ENCODE assay signal across 10 mouse cellular contexts in genomic region chr12:29723722-29724338, GRCm38 (mm10).
DNase-seq lines count a peak whose midpoint lies in the region; ATAC-seq and TF ChIP-seq lines count a peak whose summit lies in the region.
"Had no signal": no experiment of that assay in that cellular context is flagged by ENCODE, and none has a peak within 500 bp of the region (broad histone marks: within the 10 kb centered on the region; RNA-seq: fewer than 3 reads in every experiment).

No protein-coding gene starts in this region.

- H3K36me3 ChIP-seq in midbrain, embryonic 16.5 days (ENCODE audit: control insufficient read depth, insufficient read depth, low read length): no peaks in the 10 kb centered on the region

- no peak for TF ChIP-seq POLR2A in brain, embryonic 14.5 days (IDR thresholded peaks at IDR 0.05; ENCODE audit: borderline replicate concordance, extremely low read depth, insufficient read depth, insufficient read length, poor library complexity, severe bottlenecking)

- H3K27ac ChIP-seq in midbrain, embryonic 16.5 days (ENCODE audit: low read length): peak overlapping the region; percentile 31

- H3K9ac ChIP-seq in midbrain, embryonic 16.5 days (ENCODE audit: low read depth, low read length): no peak overlapping the region

- H3K4me1 ChIP-seq in midbrain, embryonic 16.5 days (ENCODE audit: control insufficient read depth, insufficient read depth, low read length): peaks cover 9% of the 10 kb centered on the region

- 55% methylated on average over 17 of the region's 17 CpGs for WGBS in midbrain, embryonic 16.5 days

- no peaks in the 10 kb centered on the region for H3K27me3 ChIP-seq in midbrain, embryonic 16.5 days (ENCODE audit: control insufficient read depth, insufficient read depth, low read depth, low read length)

- peak; percentile 69 for ATAC-seq in midbrain, embryonic 16.5 days
- ATAC-seq in inflammation-experienced regulatory T-cells, adult 6 months: no peak
- no peak for ATAC-seq in megakaryocyte, adult 5-6 weeks (ENCODE audit: poor library complexity, severe bottlenecking)

- peak; percentile 92 for DNase-seq in brain, embryonic 14.5 days (ENCODE audit: low read depth)
- DNase-seq in cerebellum, postnatal 14 days: peak; percentile 94
- peak; percentile 76 to 89 for DNase-seq in layer of hippocampus, adult 18-20 months (ENCODE audit: low spot score in 2 of 2)
- no peak for DNase-seq in urinary bladder, postnatal 36 days (ENCODE audit: low spot score in 2 of 2)
- no peak for DNase-seq in liver
- DNase-seq: adrenal gland, postnatal 36 days; kidney, adult 8-10 months had no signal

- no peak for TF ChIP-seq CTCF in brain, embryonic 14.5 days (IDR thresholded peaks at IDR 0.05; ENCODE audit: borderline replicate concordance, extremely low read depth, insufficient read depth, insufficient read length)

- H3K4me2 ChIP-seq in midbrain, embryonic 16.5 days (ENCODE audit: low read length): no peak overlapping the region

- no peaks in the 10 kb centered on the region for H3K9me3 ChIP-seq in midbrain, embryonic 16.5 days (replicated peaks; ENCODE audit: control insufficient read depth, low read length, poor library complexity, severe bottlenecking)

- H3K4me3 ChIP-seq in midbrain, embryonic 16.5 days (ENCODE audit: low read depth, low read length): no peak overlapping the region

Comparison
In these comparisons a context has a peak if more than half of its experiments do, and no peak if none do; other contexts are left out.
1. DNase-seq: peak in brain, embryonic 14.5 days (single experiment), cerebellum, postnatal 14 days (2 of 2) and layer of hippocampus, adult 18-20 months (2 of 2); none in urinary bladder, postnatal 36 days (0 of 2) and liver (single experiment).